ENCODE assay signal across 17 mouse cellular contexts in genomic region chr5:122972116-122972515, GRCm38 (mm10). TPM values are rescaled to one million over a fixed set of nuclear protein-coding genes. Genes with fewer than 3 reads are reported as not detected.
DNase-seq lines count a peak whose midpoint lies in the region; ATAC-seq and TF ChIP-seq lines count a peak whose summit lies in the region.
"Had no signal": no experiment of that assay in that cellular context is flagged by ENCODE, and none has a peak within 500 bp of the region (broad histone marks: within the 10 kb centered on the region; RNA-seq: fewer than 3 reads in every experiment).

No protein-coding gene starts in this region.

- no peak for DNase-seq in hindbrain, embryonic 11.5 days (ENCODE audit: low spot score)
- DNase-seq in brain, embryonic 14.5 days (ENCODE audit: low read depth), result peak; percentile 89
- DNase-seq in cerebellum, adult 8-10 months, result peak; percentile 71
- DNase-seq in layer of hippocampus, adult 9-11 months, result peak; percentile 74
- DNase-seq in adrenal gland, adult 2 months, result no peak
- DNase-seq: kidney, postnatal 25 days; liver; thymus, postnatal 4 days had no signal

- no peak overlapping the region for H3K4me3 ChIP-seq in hindbrain, embryonic 15.5 days
- H3K4me3 ChIP-seq in hindbrain, embryonic 11.5 days (ENCODE audit: low read depth, low read length), result no peak overlapping the region
- H3K4me3 ChIP-seq: embryonic facial prominence, embryonic 10.5 days; heart, embryonic 10.5 days; stomach, embryonic 15.5 days had no signal

- no peak overlapping the region for H3K4me2 ChIP-seq in hindbrain, embryonic 15.5 days
- no peak overlapping the region for H3K4me2 ChIP-seq in hindbrain, embryonic 11.5 days (replicated peaks; ENCODE audit: low read depth, low read length)
- H3K4me2 ChIP-seq: stomach, embryonic 15.5 days had no signal

- no peaks in the 10 kb centered on the region for H3K36me3 ChIP-seq in hindbrain, embryonic 15.5 days
- no peaks in the 10 kb centered on the region for H3K36me3 ChIP-seq in hindbrain, embryonic 11.5 days (ENCODE audit: control insufficient read depth, insufficient read depth, low read length)
- H3K36me3 ChIP-seq: stomach, embryonic 15.5 days had no signal

- peak overlapping the region; percentile 43; the same call in 1 of the 2 replicates for H3K27ac ChIP-seq in hindbrain, embryonic 15.5 days (replicated peaks)
- no peak overlapping the region for H3K27ac ChIP-seq in hindbrain, embryonic 11.5 days (ENCODE audit: low read depth, low read length)
- H3K27ac ChIP-seq: embryonic facial prominence, embryonic 10.5 days; heart, embryonic 10.5 days; stomach, embryonic 15.5 days had no signal

- H3K27me3 ChIP-seq in hindbrain, embryonic 15.5 days, result no peaks in the 10 kb centered on the region
- no peaks in the 10 kb centered on the region for H3K27me3 ChIP-seq in hindbrain, embryonic 11.5 days (ENCODE audit: control insufficient read depth, insufficient read depth, low read length)
- H3K27me3 ChIP-seq: CH12.LX; stomach, embryonic 15.5 days had no signal

- ATAC-seq in hindbrain, embryonic 15.5 days (ENCODE audit: low FRiP score, low read depth), result no peak
- ATAC-seq in hindbrain, embryonic 11.5 days (ENCODE audit: low FRiP score), result no peak
- no peak for ATAC-seq in megakaryocyte-erythroid progenitor cell, adult 5-6 weeks (replicated peaks; ENCODE audit: low FRiP score, low TSS enrichment, poor library complexity, severe bottlenecking)
- ATAC-seq: inflammation-experienced regulatory T-cells, adult 6 months; lung, postnatal 0 days; midbrain, embryonic 16.5 days had no signal

- no peak for TF ChIP-seq CTCF in brain, embryonic 14.5 days (IDR thresholded peaks at IDR 0.05; ENCODE audit: borderline replicate concordance, extremely low read depth, insufficient read depth, insufficient read length)

- 50% methylated on average over 9 of the region's 9 CpGs for WGBS in hindbrain, embryonic 15.5 days
- 86% methylated on average over 9 of the region's 9 CpGs for WGBS in hindbrain, embryonic 11.5 days

- no peak overlapping the region for H3K9ac ChIP-seq in hindbrain, embryonic 15.5 days
- no peak overlapping the region for H3K9ac ChIP-seq in hindbrain, embryonic 11.5 days (ENCODE audit: low read depth, low read length)
- H3K9ac ChIP-seq: stomach, embryonic 15.5 days had no signal

- TF ChIP-seq POLR2A in brain, embryonic 14.5 days (IDR thresholded peaks at IDR 0.05; ENCODE audit: borderline replicate concordance, extremely low read depth, insufficient read depth, insufficient read length, poor library complexity, severe bottlenecking), result no peak

- no peaks in the 10 kb centered on the region for H3K4me1 ChIP-seq in hindbrain, embryonic 15.5 days (replicated peaks)
- no peaks in the 10 kb centered on the region for H3K4me1 ChIP-seq in hindbrain, embryonic 11.5 days (replicated peaks; ENCODE audit: control insufficient read depth, insufficient read depth, low read length)
- H3K4me1 ChIP-seq: stomach, embryonic 15.5 days had no signal

- H3K9me3 ChIP-seq in hindbrain, embryonic 15.5 days, result no peaks in the 10 kb centered on the region
- no peaks in the 10 kb centered on the region for H3K9me3 ChIP-seq in hindbrain, embryonic 11.5 days (ENCODE audit: control insufficient read depth, low read length)
- H3K9me3 ChIP-seq: embryonic facial prominence, embryonic 10.5 days; heart, embryonic 10.5 days; stomach, embryonic 15.5 days had no signal

RNA-seq across cellular contexts. Expression of gene Kdm2b, which starts 17.5 kb away (rescaled TPM):
- 95.4 and 99.5 TPM in 2 replicates for polyA plus RNA-seq in hindbrain, embryonic 15.5 days (2015; fragmentation: Nextera tagmentation; extraction: Ambion mirVana)
- polyA plus RNA-seq in hindbrain, embryonic 11.5 days (2014; fragmentation: Nextera tagmentation; extraction: Ambion mirVana), result 59.9 and 67.6 TPM in 2 replicates
- polyA plus RNA-seq in brain, embryonic 14.5 days (2012; rRNA removed), result 81.7 and 102 TPM in 2 replicates
- 10 to 100 TPM; 13.5 to 15.0 TPM for total RNA-seq in adrenal gland, adult 2 months (2021)
- 11.7 and 12.5 TPM in 2 replicates for polyA plus RNA-seq in adrenal gland, adult 2 months (2012; rRNA removed)
- 58.8 and 70.5 TPM in 2 replicates for total RNA-seq in megakaryocyte-erythroid progenitor cell, adult 5-6 weeks (2014; fragmentation: Nextera tagmentation)
- total RNA-seq in megakaryocyte-erythroid progenitor cell, adult 5-6 weeks (2017), result 62.3 and 64.0 TPM in 2 replicates

RNA-seq across cellular contexts. Expression of gene Orai1, which starts 42.8 kb away (rescaled TPM):
- polyA plus RNA-seq in hindbrain, embryonic 15.5 days (2015; fragmentation: Nextera tagmentation; extraction: Ambion mirVana), result 14.0 and 14.3 TPM in 2 replicates
- polyA plus RNA-seq in hindbrain, embryonic 11.5 days (2014; fragmentation: Nextera tagmentation; extraction: Ambion mirVana), result 10.1 and 12.7 TPM in 2 replicates
- 21.2 and 23.6 TPM in 2 replicates for polyA plus RNA-seq in brain, embryonic 14.5 days (2012; rRNA removed)
- 10 to 100 TPM in 1 of 2 experiments, 1 to 10 TPM in 1; 9.8 to 13.6 TPM for total RNA-seq in adrenal gland, adult 2 months (2021)
- polyA plus RNA-seq in adrenal gland, adult 2 months (2012; rRNA removed), result 56.8 and 67.8 TPM in 2 replicates
- 6.0 and 7.7 TPM in 2 replicates for total RNA-seq in megakaryocyte-erythroid progenitor cell, adult 5-6 weeks (2014; fragmentation: Nextera tagmentation)
- 3.9 and 4.9 TPM in 2 replicates for total RNA-seq in megakaryocyte-erythroid progenitor cell, adult 5-6 weeks (2017)

Comparison
In these comparisons a context has a peak if more than half of its experiments do, and no peak if none do; other contexts are left out.
1. DNase-seq: peak in brain, embryonic 14.5 days (single experiment), cerebellum, adult 8-10 months (single experiment) and layer of hippocampus, adult 9-11 months (single experiment); none in hindbrain, embryonic 11.5 days (single experiment) and adrenal gland, adult 2 months (single experiment).